Mouse (Mus musculus): ENCODE measurements around the gene Apex1. TPM values are rescaled to one million over a fixed set of nuclear protein-coding genes. Genes with fewer than 3 reads are reported as not detected.

The Apex1 gene
- polyA plus RNA-seq, 1 experiment from 2014 or later: 279 TPM

Other genes starting within 250 kb of the Apex1 start
- not detected in 2 replicates for gene Olfr747, start 231.8 kb upstream of the Apex1 start, polyA plus RNA-seq (2015; fragmentation: Nextera tagmentation; extraction: Ambion mirVana)
- not detected in 2 replicates for gene Olfr748, start 217.6 kb upstream of the Apex1 start, polyA plus RNA-seq (2015; fragmentation: Nextera tagmentation; extraction: Ambion mirVana)
- gene Olfr749, start 179.9 kb upstream of the Apex1 start, polyA plus RNA-seq (2015; fragmentation: Nextera tagmentation; extraction: Ambion mirVana): not detected in 2 replicates
- gene Ttc5, start 139.4 kb upstream of the Apex1 start, polyA plus RNA-seq (2015; fragmentation: Nextera tagmentation; extraction: Ambion mirVana): 130 and 136 TPM in 2 replicates
- 0.11 TPM in 1 of 2 replicates, not detected in the other for gene Ccnb1ip1, start 117.2 kb upstream of the Apex1 start, polyA plus RNA-seq (2015; fragmentation: Nextera tagmentation; extraction: Ambion mirVana)
- 48.4 and 50.6 TPM in 2 replicates for gene Parp2, start 117.1 kb upstream of the Apex1 start, polyA plus RNA-seq (2015; fragmentation: Nextera tagmentation; extraction: Ambion mirVana)
- gene Tep1, start 54.4 kb upstream of the Apex1 start, polyA plus RNA-seq (2015; fragmentation: Nextera tagmentation; extraction: Ambion mirVana): 2.7 and 4.5 TPM in 2 replicates
- gene Klhl33, start 27.5 kb upstream of the Apex1 start, polyA plus RNA-seq (2015; fragmentation: Nextera tagmentation; extraction: Ambion mirVana): 0.52 and 0.65 TPM in 2 replicates
- gene Osgep, start 75 bp upstream of the Apex1 start, polyA plus RNA-seq (2015; fragmentation: Nextera tagmentation; extraction: Ambion mirVana): 127 and 130 TPM in 2 replicates
- 78.9 and 85.3 TPM in 2 replicates for gene Pip4p1, start 5.9 kb downstream of the Apex1 start, polyA plus RNA-seq (2015; fragmentation: Nextera tagmentation; extraction: Ambion mirVana)
- 29.1 and 31.1 TPM in 2 replicates for gene Pnp, start 6.1 kb downstream of the Apex1 start, polyA plus RNA-seq (2015; fragmentation: Nextera tagmentation; extraction: Ambion mirVana)
- gene Gm49342, start 19.5 kb downstream of the Apex1 start, polyA plus RNA-seq (2015; fragmentation: Nextera tagmentation; extraction: Ambion mirVana): not detected in 2 replicates
- 0.23 and 0.55 TPM in 2 replicates for gene Pnp2, start 31.0 kb downstream of the Apex1 start, polyA plus RNA-seq (2015; fragmentation: Nextera tagmentation; extraction: Ambion mirVana)
- not detected in 2 replicates for gene Rnase10, start 82.8 kb downstream of the Apex1 start, polyA plus RNA-seq (2015; fragmentation: Nextera tagmentation; extraction: Ambion mirVana)
- gene Rnase9, start 116.9 kb downstream of the Apex1 start, polyA plus RNA-seq (2015; fragmentation: Nextera tagmentation; extraction: Ambion mirVana): not detected in 2 replicates
- not detected in 2 replicates for gene Rnase11, start 125.2 kb downstream of the Apex1 start, polyA plus RNA-seq (2015; fragmentation: Nextera tagmentation; extraction: Ambion mirVana)
- not detected in 2 replicates for gene Rnase12, start 132.7 kb downstream of the Apex1 start, polyA plus RNA-seq (2015; fragmentation: Nextera tagmentation; extraction: Ambion mirVana)
- gene Olfr750, start 149.5 kb downstream of the Apex1 start, polyA plus RNA-seq (2015; fragmentation: Nextera tagmentation; extraction: Ambion mirVana): 0.03 TPM in 1 of 2 replicates, not detected in the other
- 7.4 and 10.6 TPM in 2 replicates for gene Rnase4, start 166.1 kb downstream of the Apex1 start, polyA plus RNA-seq (2015; fragmentation: Nextera tagmentation; extraction: Ambion mirVana)
- gene Ang, start 166.2 kb downstream of the Apex1 start, polyA plus RNA-seq (2015; fragmentation: Nextera tagmentation; extraction: Ambion mirVana): 2.2 and 2.6 TPM in 2 replicates
- not detected in 2 replicates for gene Eddm3b, start 189.5 kb downstream of the Apex1 start, polyA plus RNA-seq (2015; fragmentation: Nextera tagmentation; extraction: Ambion mirVana)
- gene Rnase6, start 198.9 kb downstream of the Apex1 start, polyA plus RNA-seq (2015; fragmentation: Nextera tagmentation; extraction: Ambion mirVana): 0.30 and 0.41 TPM in 2 replicates
- gene Rnase1, start 221.8 kb downstream of the Apex1 start, polyA plus RNA-seq (2015; fragmentation: Nextera tagmentation; extraction: Ambion mirVana): not detected in 2 replicates
- not detected in 2 replicates for gene Rnase2b, start 237.3 kb downstream of the Apex1 start, polyA plus RNA-seq (2015; fragmentation: Nextera tagmentation; extraction: Ambion mirVana)

Data from midbrain, embryonic 13.5 days (tissue).